Mouse (Mus musculus): Measurements from ENCODE around the gene Abcb6. TPM values are rescaled to one million over a fixed set of nuclear protein-coding genes. Genes with fewer than 3 reads are reported as not detected.

Gene Abcb6
- polyA plus RNA-seq, 1 experiment: 10.8 TPM

DNA sequence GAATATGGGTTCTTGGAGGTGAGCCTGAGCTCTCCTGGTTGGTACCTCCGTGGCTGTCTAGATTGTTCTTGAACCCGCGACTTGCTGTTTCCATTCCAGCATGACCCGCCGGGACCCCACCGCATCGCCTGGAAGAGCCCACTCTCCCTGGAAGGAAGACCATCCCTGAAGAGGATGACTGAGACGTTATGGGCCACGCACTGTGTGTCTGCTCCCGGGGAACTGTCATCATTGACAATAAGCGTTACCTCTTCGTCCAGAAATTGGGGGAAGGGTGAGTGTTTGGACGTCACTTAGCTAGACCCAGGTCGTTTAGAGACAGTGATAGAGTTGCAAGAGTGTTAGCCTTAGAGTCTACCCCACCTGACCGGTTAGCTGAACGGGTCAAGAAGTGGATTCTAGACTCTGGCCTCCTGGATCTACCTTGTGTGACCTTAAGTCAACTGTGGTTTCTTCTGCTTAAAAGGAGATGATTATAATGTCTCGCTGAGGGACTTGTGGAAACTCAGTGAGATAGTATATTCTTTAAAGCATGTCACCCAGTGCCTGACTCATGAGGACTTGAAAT lies 31.0 kb upstream of the Abcb6 start:
- H3K36me3 ChIP-seq (ENCODE audit: control insufficient read depth, insufficient read depth, low read length, poor library complexity, severe bottlenecking): peaks cover 32% of the 10 kb centered on the region
- peak overlapping the region; percentile 79 for H3K9ac ChIP-seq (ENCODE audit: low read depth, poor library complexity, severe bottlenecking)
- peak overlapping the region; percentile 97 for H3K4me3 ChIP-seq (ENCODE audit: low read depth, low read length)
- no peaks in the 10 kb centered on the region for H3K9me3 ChIP-seq (replicated peaks; ENCODE audit: control insufficient read depth, insufficient read depth, low read length, poor library complexity, severe bottlenecking)
- no peak for TF ChIP-seq POLR2A (IDR thresholded peaks at IDR 0.05; ENCODE audit: insufficient read depth, low read length)
- TF ChIP-seq CTCF (IDR thresholded peaks at IDR 0.05; ENCODE audit: low read depth, low read length): no peak
- no peak for TF ChIP-seq EP300 (IDR thresholded peaks at IDR 0.05; ENCODE audit: insufficient read depth, low read depth, low read length)
- peaks cover 2% of the 10 kb centered on the region for H3K4me1 ChIP-seq (ENCODE audit: control insufficient read depth, insufficient read depth, low read length)
- H3K27ac ChIP-seq (ENCODE audit: insufficient read depth, low read length): no peak overlapping the region
- H3K27me3 ChIP-seq (ENCODE audit: control insufficient read depth, insufficient read depth, low read length, poor library complexity, severe bottlenecking): no peaks in the 10 kb centered on the region

DNA sequence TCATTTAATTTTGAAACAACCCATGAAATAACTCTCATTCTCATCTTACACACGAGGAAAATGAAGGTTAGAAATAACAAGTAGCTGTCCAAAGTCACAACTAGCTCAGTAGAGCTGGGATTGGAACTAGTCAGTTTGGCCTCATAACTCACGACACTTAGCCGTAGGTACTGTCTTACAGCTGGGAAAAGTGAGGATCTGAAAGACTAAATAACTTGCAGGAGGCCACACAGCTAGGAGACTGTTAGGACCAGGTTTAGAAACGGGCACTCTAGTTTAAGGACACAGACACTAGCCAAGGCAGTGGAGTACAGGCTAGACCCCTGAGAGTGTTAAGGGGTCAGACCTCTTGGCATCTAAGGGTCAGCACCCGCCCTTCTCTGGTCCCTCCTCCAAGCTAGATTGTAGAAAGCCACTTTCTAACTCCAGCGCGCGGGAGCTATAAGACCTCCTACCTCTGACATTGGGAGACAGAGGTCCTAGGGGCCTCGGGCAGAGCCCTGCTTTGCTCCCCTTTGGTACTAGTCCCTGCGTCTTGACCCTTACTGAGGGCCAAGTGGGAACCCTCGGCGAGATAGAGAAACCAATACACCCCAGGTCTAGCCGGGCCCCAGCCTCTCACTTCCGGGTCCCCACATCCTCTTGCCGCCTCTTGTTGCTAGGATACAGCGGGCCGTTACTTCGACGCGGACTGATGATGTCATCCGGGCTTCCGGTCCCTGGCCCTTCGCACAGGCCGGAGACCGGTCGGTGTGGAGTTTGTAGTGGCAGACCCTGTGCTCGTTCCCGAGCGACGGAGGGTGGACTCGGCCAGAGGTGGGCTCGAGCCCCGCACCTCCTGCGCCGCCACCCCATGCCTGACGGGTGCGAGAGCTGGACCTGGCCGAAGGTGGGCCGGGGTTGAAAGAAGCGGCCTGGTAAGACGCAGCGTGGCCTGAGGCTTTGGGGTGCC lies 30.2 kb upstream of the Abcb6 start, which contains the start of the genes Glb1l and Stk16:
Gene Glb1l (minus strand): TSS at position 678 of the 952 bp plus-strand sequence.
Gene Stk16 (plus strand): TSS at position 703 of the 952 bp plus-strand sequence.
- Histone ChIP-seq H3K27ac (ENCODE audit: insufficient read depth, low read length) (no peak within 1 kb of the TSS), H3K9ac (ENCODE audit: low read depth, poor library complexity, severe bottlenecking) (peak within 1 kb of the TSS; percentile 79), H3K36me3 (ENCODE audit: control insufficient read depth, insufficient read depth, low read length, poor library complexity, severe bottlenecking) (peaks cover 24% of the 10 kb centered on the region), H3K4me1 (ENCODE audit: control insufficient read depth, insufficient read depth, low read length) (peaks cover 2% of the 10 kb centered on the region), H3K27me3 (ENCODE audit: control insufficient read depth, insufficient read depth, low read length, poor library complexity, severe bottlenecking) (no peaks in the 10 kb centered on the region), H3K9me3 (replicated peaks; ENCODE audit: control insufficient read depth, insufficient read depth, low read length, poor library complexity, severe bottlenecking) (no peaks in the 10 kb centered on the region), H3K4me3 (ENCODE audit: low read depth, low read length) (peak within 1 kb of the TSS; percentile 97)
- no peak for TF ChIP-seq CTCF (IDR thresholded peaks at IDR 0.05; ENCODE audit: low read depth, low read length)
- peak; percentile 54 for TF ChIP-seq POLR2A (IDR thresholded peaks at IDR 0.05; ENCODE audit: insufficient read depth, low read length)

DNA sequence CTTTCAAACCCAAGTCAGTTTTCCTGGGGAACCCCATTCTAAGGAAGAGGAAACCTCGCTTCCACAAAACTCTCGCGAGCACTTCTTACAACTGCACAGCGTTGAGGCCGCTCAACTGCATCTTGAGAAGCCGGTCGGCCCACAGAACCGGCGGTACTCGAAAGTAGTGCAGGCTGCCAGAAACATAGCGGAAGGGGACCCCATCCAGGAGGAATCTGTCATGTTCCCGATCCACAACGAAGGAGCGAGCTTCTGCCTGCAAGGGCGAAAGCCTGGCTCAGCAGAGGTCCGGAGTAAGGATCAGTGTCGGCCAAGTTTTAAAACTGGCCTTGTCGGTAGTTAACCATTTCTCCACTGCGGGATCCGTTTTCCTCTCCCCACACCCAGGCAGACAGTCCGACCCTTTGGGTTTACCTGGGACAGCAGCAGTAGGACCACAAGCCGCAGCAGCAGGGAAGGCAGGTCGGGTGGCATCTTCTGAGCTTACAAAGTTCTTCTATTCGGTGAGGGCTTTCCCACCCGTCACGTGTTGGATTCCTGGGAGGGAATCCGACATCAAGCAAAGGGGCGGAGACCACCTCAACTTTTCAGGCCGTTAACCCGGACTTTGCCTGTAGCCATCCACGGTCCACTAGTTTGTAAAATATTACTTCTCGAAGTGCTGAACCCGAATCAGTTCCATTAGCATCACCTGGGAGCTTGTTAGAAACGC lies 28.9 kb upstream of the Abcb6 start:
- H3K4me1 ChIP-seq (ENCODE audit: control insufficient read depth, insufficient read depth, low read length): peaks cover 2% of the 10 kb centered on the region
- no peak for TF ChIP-seq POLR2A (IDR thresholded peaks at IDR 0.05; ENCODE audit: insufficient read depth, low read length)
- TF ChIP-seq EP300 (IDR thresholded peaks at IDR 0.05; ENCODE audit: insufficient read depth, low read depth, low read length): no peak
- no peak for TF ChIP-seq CTCF (IDR thresholded peaks at IDR 0.05; ENCODE audit: low read depth, low read length)
- no peak overlapping the region for H3K27ac ChIP-seq (ENCODE audit: insufficient read depth, low read length)

DNA sequence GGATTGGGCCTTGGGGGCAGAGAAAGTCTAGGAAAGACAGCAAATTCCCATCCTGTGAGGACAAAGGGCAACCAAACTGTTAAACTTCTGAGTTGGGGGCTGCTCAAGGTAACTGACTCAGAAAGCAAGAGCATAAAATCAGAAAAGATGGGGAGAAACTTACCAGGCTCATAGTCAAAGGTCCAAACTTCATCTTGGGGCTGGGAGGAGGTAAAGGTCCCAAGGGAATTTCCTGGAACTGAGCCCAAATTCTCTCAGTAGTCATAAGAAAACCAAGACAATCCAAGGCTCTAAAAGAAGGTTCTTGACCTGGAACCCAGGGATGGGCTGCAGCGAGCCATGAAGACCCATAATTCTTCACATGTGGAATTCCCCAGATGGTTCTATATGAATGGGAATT lies 21.0 kb upstream of the Abcb6 start:
- TF ChIP-seq POLR2A (IDR thresholded peaks at IDR 0.05; ENCODE audit: insufficient read depth, low read length) (no peak), EP300 (IDR thresholded peaks at IDR 0.05; ENCODE audit: insufficient read depth, low read depth, low read length) (no peak), CTCF (IDR thresholded peaks at IDR 0.05; ENCODE audit: low read depth, low read length) (no peak)
- Histone ChIP-seq H3K9me3 (replicated peaks; ENCODE audit: control insufficient read depth, insufficient read depth, low read length, poor library complexity, severe bottlenecking) (no peaks in the 10 kb centered on the region), H3K27ac (ENCODE audit: insufficient read depth, low read length) (no peak overlapping the region), H3K36me3 (ENCODE audit: control insufficient read depth, insufficient read depth, low read length, poor library complexity, severe bottlenecking) (peaks cover 8% of the 10 kb centered on the region), H3K4me3 (ENCODE audit: low read depth, low read length) (no peak overlapping the region), H3K4me1 (ENCODE audit: control insufficient read depth, insufficient read depth, low read length) (no peaks in the 10 kb centered on the region), H3K27me3 (ENCODE audit: control insufficient read depth, insufficient read depth, low read length, poor library complexity, severe bottlenecking) (no peaks in the 10 kb centered on the region), H3K9ac (ENCODE audit: low read depth, poor library complexity, severe bottlenecking) (no peak overlapping the region)

More for the DNA sequence above, 28.9 kb upstream of the Abcb6 start:
- Histone ChIP-seq H3K9ac (ENCODE audit: low read depth, poor library complexity, severe bottlenecking) (peak overlapping the region; percentile 55), H3K27me3 (ENCODE audit: control insufficient read depth, insufficient read depth, low read length, poor library complexity, severe bottlenecking) (no peaks in the 10 kb centered on the region), H3K9me3 (replicated peaks; ENCODE audit: control insufficient read depth, insufficient read depth, low read length, poor library complexity, severe bottlenecking) (no peaks in the 10 kb centered on the region), H3K4me3 (ENCODE audit: low read depth, low read length) (peak overlapping the region; percentile 64), H3K36me3 (ENCODE audit: control insufficient read depth, insufficient read depth, low read length, poor library complexity, severe bottlenecking) (peaks cover 12% of the 10 kb centered on the region)

DNA sequence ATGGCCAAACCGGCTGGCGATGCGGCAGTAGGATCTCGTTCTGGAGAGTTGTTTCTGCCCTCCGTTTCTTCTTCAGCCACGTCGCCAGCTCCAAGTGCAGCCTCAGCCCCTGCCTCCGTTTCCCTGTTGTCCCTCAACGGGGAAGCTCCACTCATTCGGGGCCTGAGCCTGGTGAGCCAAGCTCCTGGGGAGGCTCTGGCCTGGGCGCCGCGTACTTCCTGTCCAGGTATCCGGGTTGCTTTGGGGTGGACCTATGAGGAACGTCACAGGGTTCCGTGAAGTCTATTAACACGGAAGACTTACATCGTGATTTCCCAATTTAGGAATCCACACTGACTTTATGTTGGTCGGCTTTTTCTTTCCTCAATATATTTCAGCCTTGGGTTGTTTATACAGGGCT lies 12.3 kb upstream of the Abcb6 start:
- 0 out of 2 replicates have a peak, but pooled peaks cover 5% of the 10 kb centered on the region for H3K36me3 ChIP-seq (ENCODE audit: control insufficient read depth, insufficient read depth, low read length, poor library complexity, severe bottlenecking)
- TF ChIP-seq POLR2A (IDR thresholded peaks at IDR 0.05; ENCODE audit: insufficient read depth, low read length) (no peak), EP300 (IDR thresholded peaks at IDR 0.05; ENCODE audit: insufficient read depth, low read depth, low read length) (no peak), CTCF (IDR thresholded peaks at IDR 0.05; ENCODE audit: low read depth, low read length) (no peak)
- H3K9ac ChIP-seq (ENCODE audit: low read depth, poor library complexity, severe bottlenecking): peak overlapping the region; percentile 58

More for the DNA sequence above, 12.3 kb upstream of the Abcb6 start:
- H3K9me3 ChIP-seq (replicated peaks; ENCODE audit: control insufficient read depth, insufficient read depth, low read length, poor library complexity, severe bottlenecking): no peaks in the 10 kb centered on the region
- no peaks in the 10 kb centered on the region for H3K4me1 ChIP-seq (ENCODE audit: control insufficient read depth, insufficient read depth, low read length)
- H3K27me3 ChIP-seq (ENCODE audit: control insufficient read depth, insufficient read depth, low read length, poor library complexity, severe bottlenecking): no peaks in the 10 kb centered on the region
- H3K4me3 ChIP-seq (ENCODE audit: low read depth, low read length): peak overlapping the region; percentile 76
- H3K27ac ChIP-seq (ENCODE audit: insufficient read depth, low read length): peak overlapping the region; percentile 22; the same call in 1 of the 2 replicates
